Mouse (Mus musculus): Measurements from ENCODE around the gene Gfi1. TPM values are rescaled to one million over a fixed set of nuclear protein-coding genes. Genes with fewer than 3 reads are reported as not detected.
A peak's percentile ranks its signal among the peaks of the same experiment; 100 is the strongest.

The Gfi1 gene
- polyA plus RNA-seq, 1 experiment from 2014 or later: not detected

- Histone ChIP-seq H3K36me3 (ENCODE audit: control insufficient read depth, insufficient read depth, low read length) (no peaks in the 10 kb centered on the region), H3K4me3 (ENCODE audit: low read depth, low read length) (no peak overlapping the region), H3K4me2 (ENCODE audit: low read length) (no peak overlapping the region), H3K27ac (ENCODE audit: low read length) (no peak overlapping the region), H3K9ac (ENCODE audit: low read depth, low read length) (no peak overlapping the region), H3K9me3 (replicated peaks; ENCODE audit: control insufficient read depth, low read length, poor library complexity, severe bottlenecking) (no peaks in the 10 kb centered on the region), H3K27me3 (ENCODE audit: control insufficient read depth, insufficient read depth, low read depth, low read length) (no peaks in the 10 kb centered on the region), H3K4me1 (ENCODE audit: control insufficient read depth, insufficient read depth, low read length) (no peaks in the 10 kb centered on the region)
- no peak for ATAC-seq
- 92% methylated on average over 7 of the region's 7 CpGs for WGBS
Observed at GRCm38 (mm10) chr5:107753656-107754055, 27.8 kb upstream of the Gfi1 start.

GRCm38 (mm10) chr5:107749229-107749916 is 23.5 kb upstream of the Gfi1 start:
- no peaks in the 10 kb centered on the region for H3K36me3 ChIP-seq (ENCODE audit: control insufficient read depth, insufficient read depth, low read length)
- 75% methylated on average over 9 of the region's 9 CpGs for WGBS
- H3K27me3 ChIP-seq (ENCODE audit: control insufficient read depth, insufficient read depth, low read depth, low read length): no peaks in the 10 kb centered on the region
- no peaks in the 10 kb centered on the region for H3K4me1 ChIP-seq (ENCODE audit: control insufficient read depth, insufficient read depth, low read length)
- no peak overlapping the region for H3K4me2 ChIP-seq (ENCODE audit: low read length)
- H3K4me3 ChIP-seq (ENCODE audit: low read depth, low read length): no peak overlapping the region
- no peak overlapping the region for H3K9ac ChIP-seq (ENCODE audit: low read depth, low read length)
- ATAC-seq: no peak
- H3K9me3 ChIP-seq (replicated peaks; ENCODE audit: control insufficient read depth, low read length, poor library complexity, severe bottlenecking): no peaks in the 10 kb centered on the region
- no peak overlapping the region for H3K27ac ChIP-seq (ENCODE audit: low read length)

GRCm38 (mm10) chr5:107739023-107739422 is 13.2 kb upstream of the Gfi1 start:
- no peak overlapping the region for H3K9ac ChIP-seq (ENCODE audit: low read depth, low read length)
- no peak overlapping the region for H3K4me3 ChIP-seq (ENCODE audit: low read depth, low read length)
- no peak overlapping the region for H3K27ac ChIP-seq (ENCODE audit: low read length)
- over 99% methylated on average over 5 of the region's 5 CpGs for WGBS
- no peak overlapping the region for H3K4me2 ChIP-seq (ENCODE audit: low read length)
- no peak for ATAC-seq
- no peaks in the 10 kb centered on the region for H3K36me3 ChIP-seq (ENCODE audit: control insufficient read depth, insufficient read depth, low read length)
- H3K27me3 ChIP-seq (ENCODE audit: control insufficient read depth, insufficient read depth, low read depth, low read length): no peaks in the 10 kb centered on the region
- no peaks in the 10 kb centered on the region for H3K9me3 ChIP-seq (replicated peaks; ENCODE audit: control insufficient read depth, low read length, poor library complexity, severe bottlenecking)
- no peaks in the 10 kb centered on the region for H3K4me1 ChIP-seq (ENCODE audit: control insufficient read depth, insufficient read depth, low read length)

- no peak overlapping the region for H3K4me3 ChIP-seq (ENCODE audit: low read depth, low read length)
- no peak overlapping the region for H3K4me2 ChIP-seq (ENCODE audit: low read length)
- no peak overlapping the region for H3K9ac ChIP-seq (ENCODE audit: low read depth, low read length)
- ATAC-seq: no peak
- H3K4me1 ChIP-seq (ENCODE audit: control insufficient read depth, insufficient read depth, low read length): no peaks in the 10 kb centered on the region
- no peak overlapping the region for H3K27ac ChIP-seq (ENCODE audit: low read length)
- 79% methylated on average over 3 of the region's 3 CpGs for WGBS
- H3K36me3 ChIP-seq (ENCODE audit: control insufficient read depth, insufficient read depth, low read length): no peaks in the 10 kb centered on the region
- no peaks in the 10 kb centered on the region for H3K9me3 ChIP-seq (replicated peaks; ENCODE audit: control insufficient read depth, low read length, poor library complexity, severe bottlenecking)
- no peaks in the 10 kb centered on the region for H3K27me3 ChIP-seq (ENCODE audit: control insufficient read depth, insufficient read depth, low read depth, low read length)
Observed at GRCm38 (mm10) chr5:107738296-107738695, 12.5 kb upstream of the Gfi1 start.

GRCm38 (mm10) chr5:107736171-107736570 is 10.3 kb upstream of the Gfi1 start:
- Histone ChIP-seq H3K4me3 (ENCODE audit: low read depth, low read length) (no peak overlapping the region), H3K9ac (ENCODE audit: low read depth, low read length) (no peak overlapping the region), H3K9me3 (replicated peaks; ENCODE audit: control insufficient read depth, low read length, poor library complexity, severe bottlenecking) (no peaks in the 10 kb centered on the region), H3K4me1 (ENCODE audit: control insufficient read depth, insufficient read depth, low read length) (no peaks in the 10 kb centered on the region), H3K36me3 (ENCODE audit: control insufficient read depth, insufficient read depth, low read length) (no peaks in the 10 kb centered on the region), H3K4me2 (ENCODE audit: low read length) (no peak overlapping the region), H3K27ac (ENCODE audit: low read length) (no peak overlapping the region), H3K27me3 (ENCODE audit: control insufficient read depth, insufficient read depth, low read depth, low read length) (peaks cover 6% of the 10 kb centered on the region)
- WGBS: 90% methylated on average over 5 of the region's 5 CpGs
- ATAC-seq: no peak

- H3K9me3 ChIP-seq (replicated peaks; ENCODE audit: control insufficient read depth, low read length, poor library complexity, severe bottlenecking): no peaks in the 10 kb centered on the region
- no peak overlapping the region for H3K9ac ChIP-seq (ENCODE audit: low read depth, low read length)
- no peak overlapping the region for H3K4me2 ChIP-seq (ENCODE audit: low read length)
- H3K27me3 ChIP-seq (ENCODE audit: control insufficient read depth, insufficient read depth, low read depth, low read length): peaks cover 22% of the 10 kb centered on the region
- ATAC-seq: no peak
- WGBS: 29% methylated on average over 2 of the region's 2 CpGs
- no peak overlapping the region for H3K4me3 ChIP-seq (ENCODE audit: low read depth, low read length)
- H3K27ac ChIP-seq (ENCODE audit: low read length): no peak overlapping the region
- peaks cover under 1% of the 10 kb centered on the region for H3K4me1 ChIP-seq (ENCODE audit: control insufficient read depth, insufficient read depth, low read length)
- no peaks in the 10 kb centered on the region for H3K36me3 ChIP-seq (ENCODE audit: control insufficient read depth, insufficient read depth, low read length)
Observed at GRCm38 (mm10) chr5:107731844-107732243, 6.0 kb upstream of the Gfi1 start.

GRCm38 (mm10) chr5:107731408-107731807 is 5.6 kb upstream of the Gfi1 start:
- Histone ChIP-seq H3K27me3 (ENCODE audit: control insufficient read depth, insufficient read depth, low read depth, low read length) (peaks cover 24% of the 10 kb centered on the region), H3K9me3 (replicated peaks; ENCODE audit: control insufficient read depth, low read length, poor library complexity, severe bottlenecking) (no peaks in the 10 kb centered on the region), H3K4me2 (ENCODE audit: low read length) (no peak overlapping the region), H3K4me1 (ENCODE audit: control insufficient read depth, insufficient read depth, low read length) (peaks cover 5% of the 10 kb centered on the region), H3K27ac (ENCODE audit: low read length) (no peak overlapping the region), H3K4me3 (ENCODE audit: low read depth, low read length) (no peak overlapping the region), H3K36me3 (ENCODE audit: control insufficient read depth, insufficient read depth, low read length) (no peaks in the 10 kb centered on the region), H3K9ac (ENCODE audit: low read depth, low read length) (no peak overlapping the region)
- ATAC-seq: no peak
- 61% methylated on average over 3 of the region's 3 CpGs for WGBS

- no peak overlapping the region for H3K4me3 ChIP-seq (ENCODE audit: low read depth, low read length)
- H3K27me3 ChIP-seq (ENCODE audit: control insufficient read depth, insufficient read depth, low read depth, low read length): peaks cover 43% of the 10 kb centered on the region
- H3K4me2 ChIP-seq (ENCODE audit: low read length): no peak overlapping the region
Observed at GRCm38 (mm10) chr5:107727007-107727402, 1.2 kb upstream of the Gfi1 start.

GRCm38 (mm10) chr5:107726281-107727006 is 608 bp upstream of the Gfi1 start:
- Histone ChIP-seq H3K36me3 (ENCODE audit: control insufficient read depth, insufficient read depth, low read length) (no peaks in the 10 kb centered on the region), H3K4me3 (ENCODE audit: low read depth, low read length) (peak overlapping the region; percentile 10; the same call in 1 of the 2 replicates), H3K4me1 (ENCODE audit: control insufficient read depth, insufficient read depth, low read length) (peaks cover 27% of the 10 kb centered on the region), H3K27ac (ENCODE audit: low read length) (no peak overlapping the region), H3K27me3 (ENCODE audit: control insufficient read depth, insufficient read depth, low read depth, low read length) (peaks cover 43% of the 10 kb centered on the region), H3K9me3 (replicated peaks; ENCODE audit: control insufficient read depth, low read length, poor library complexity, severe bottlenecking) (no peaks in the 10 kb centered on the region), H3K4me2 (ENCODE audit: low read length) (peak overlapping the region; percentile 37), H3K9ac (ENCODE audit: low read depth, low read length) (no peak overlapping the region)
- under 1% methylated on average over 57 of the region's 57 CpGs for WGBS
- no peak for ATAC-seq

More at GRCm38 (mm10) chr5:107727007-107727402, 1.2 kb upstream of the Gfi1 start:
- WGBS: 12% methylated on average over 12 of the region's 12 CpGs
- ATAC-seq: no peak
- peaks cover 23% of the 10 kb centered on the region for H3K4me1 ChIP-seq (ENCODE audit: control insufficient read depth, insufficient read depth, low read length)
- no peaks in the 10 kb centered on the region for H3K9me3 ChIP-seq (replicated peaks; ENCODE audit: control insufficient read depth, low read length, poor library complexity, severe bottlenecking)
- H3K9ac ChIP-seq (ENCODE audit: low read depth, low read length): no peak overlapping the region
- H3K27ac ChIP-seq (ENCODE audit: low read length): no peak overlapping the region
- no peaks in the 10 kb centered on the region for H3K36me3 ChIP-seq (ENCODE audit: control insufficient read depth, insufficient read depth, low read length)

Measured in midbrain, embryonic 16.5 days (tissue).